Comparison of ENCODE assay signal across 9 mouse cellular contexts in genomic region chr8:46741991-46742690, GRCm38 (mm10). TPM values are rescaled to one million over a fixed set of nuclear protein-coding genes. Genes with fewer than 3 reads are reported as not detected.
DNase-seq lines count a peak whose midpoint lies in the region; ATAC-seq and TF ChIP-seq lines count a peak whose summit lies in the region.
"Had no signal": no experiment of that assay in that cellular context is flagged by ENCODE, and none has a peak within 500 bp of the region (broad histone marks: within the 10 kb centered on the region; RNA-seq: fewer than 3 reads in every experiment).

No protein-coding gene starts in this region.

- no peak for TF ChIP-seq POLR2A in MEL (IDR thresholded peaks at IDR 0.05; ENCODE audit: control insufficient read depth in 1 of 2, insufficient read depth in 1 of 2, low read depth in 1 of 2, low read length in 2 of 2, poor library complexity in 1 of 2)

- TF ChIP-seq RAD21 in MEL (IDR thresholded peaks at IDR 0.05; ENCODE audit: low read depth, low read length) = no peak

- no peaks in the 10 kb centered on the region for H3K9me3 ChIP-seq in heart, embryonic 12.5 days (replicated peaks)
- H3K9me3 ChIP-seq in MEL (replicated peaks; ENCODE audit: insufficient read depth, low read length) = no peaks in the 10 kb centered on the region
- no peaks in the 10 kb centered on the region for H3K9me3 ChIP-seq in forebrain, embryonic 16.5 days (ENCODE audit: control insufficient read depth, low read length)

- ATAC-seq in heart, embryonic 12.5 days (ENCODE audit: insufficient number of reproducible peaks, low FRiP score) = no peak
- no peak for ATAC-seq in forebrain, embryonic 16.5 days

- H3K9ac ChIP-seq in heart, embryonic 12.5 days = peak overlapping the region; percentile 98
- peak overlapping the region; percentile 68 for H3K9ac ChIP-seq in MEL (ENCODE audit: control insufficient read depth, low read depth, low read length, poor library complexity, severe bottlenecking)
- no peak overlapping the region for H3K9ac ChIP-seq in forebrain, embryonic 16.5 days (replicated peaks; ENCODE audit: low read depth, low read length)

- no peaks in the 10 kb centered on the region for H3K36me3 ChIP-seq in heart, embryonic 12.5 days
- H3K36me3 ChIP-seq in MEL (ENCODE audit: control insufficient read depth in 1 of 2, insufficient read depth in 2 of 2, low read length in 2 of 2) = peaks cover 0 to 37% of the 10 kb centered on the region in 2 experiments; a peak in 2 of 4 replicates
- no peaks in the 10 kb centered on the region for H3K36me3 ChIP-seq in forebrain, embryonic 16.5 days (ENCODE audit: control insufficient read depth, insufficient read depth)
- H3K36me3 ChIP-seq in macrophage (ENCODE audit: inconsistent target) = peaks cover 3% of the 10 kb centered on the region; the same call in 1 of the 2 replicates

- WGBS in heart, embryonic 12.5 days = 58% methylated on average over 8 of the region's 8 CpGs
- 66% methylated on average over 8 of the region's 8 CpGs for WGBS in forebrain, embryonic 16.5 days
- 11% methylated on average over 7 of the region's 8 CpGs for WGBS in macrophage (ENCODE audit: missing documents)

- peak overlapping the region; percentile 92 for H3K27ac ChIP-seq in heart, embryonic 12.5 days (ENCODE audit: poor library complexity, severe bottlenecking)
- H3K27ac ChIP-seq in MEL (ENCODE audit: control insufficient read depth, low read depth, low read length) (0 out of 2 replicates have a peak overlapping the region, but pooled peaks have one; percentile 97), macrophage (peak overlapping the region; percentile 94)
- no peak overlapping the region for H3K27ac ChIP-seq in forebrain, embryonic 16.5 days (ENCODE audit: low read length)

- peak overlapping the region; percentile 69 for H3K4me2 ChIP-seq in heart, embryonic 12.5 days
- H3K4me2 ChIP-seq in forebrain, embryonic 16.5 days (ENCODE audit: low read length) = peak overlapping the region; percentile 54

- no peak for DNase-seq in heart, adult 8-10 months (ENCODE audit: low spot score)
- no peak for DNase-seq in MEL (ENCODE audit: low read depth, low spot score)
- no peak for DNase-seq in spleen, postnatal 10 days (ENCODE audit: low spot score in 2 of 2)
- no peak for DNase-seq in urinary bladder, postnatal 14 days (ENCODE audit: low spot score)
- no peak for DNase-seq in natural killer cell, adult 2 months (ENCODE audit: low spot score in 2 of 2)

- no peak for TF ChIP-seq EP300 in MEL (IDR thresholded peaks at IDR 0.05; ENCODE audit: low read depth in 1 of 2, low read length in 2 of 2)

- TF ChIP-seq CTCF in MEL (IDR thresholded peaks at IDR 0.05 in 2 of 3, conservative IDR thresholded peaks at IDR 0.05 in 1 of 3; ENCODE audit: control insufficient read depth in 1 of 3, insufficient read depth in 1 of 3, low read depth in 2 of 3, low read length in 3 of 3, poor library complexity in 1 of 3, severe bottlenecking in 1 of 3) = no peak

- peak overlapping the region; percentile 86 for H3K4me3 ChIP-seq in heart, embryonic 12.5 days
- peak overlapping the region; percentile 89 to 98 for H3K4me3 ChIP-seq in MEL (ENCODE audit: control insufficient read depth in 1 of 2, insufficient read depth in 1 of 2, low read depth in 2 of 2, low read length in 2 of 2)
- peak overlapping the region; percentile 79 for H3K4me3 ChIP-seq in forebrain, embryonic 16.5 days (replicated peaks; ENCODE audit: low read length)
- H3K4me3 ChIP-seq in macrophage (ENCODE audit: inconsistent target) = peak overlapping the region; percentile 84

- H3K27me3 ChIP-seq in heart, embryonic 12.5 days (replicated peaks) = no peaks in the 10 kb centered on the region
- no peaks in the 10 kb centered on the region for H3K27me3 ChIP-seq in MEL (ENCODE audit: control insufficient read depth in 1 of 2, insufficient read depth in 2 of 2, low read length in 2 of 2)
- H3K27me3 ChIP-seq in forebrain, embryonic 16.5 days (replicated peaks; ENCODE audit: control insufficient read depth, insufficient read depth, low read length) = no peaks in the 10 kb centered on the region
- H3K27me3 ChIP-seq: Patski had no signal

- H3K79me2 ChIP-seq in MEL (ENCODE audit: control insufficient read depth, insufficient read depth, low read length, poor library complexity) (peaks cover 74% of the 10 kb centered on the region), macrophage (ENCODE audit: inconsistent target) (peaks cover 89% of the 10 kb centered on the region)

- H3K4me1 ChIP-seq in heart, embryonic 12.5 days (replicated peaks) = peaks cover 31% of the 10 kb centered on the region
- peaks cover 15 to 29% of the 10 kb centered on the region in 2 experiments for H3K4me1 ChIP-seq in MEL (ENCODE audit: control insufficient read depth in 1 of 2, insufficient read depth in 2 of 2, low read length in 2 of 2)
- H3K4me1 ChIP-seq in forebrain, embryonic 16.5 days (replicated peaks; ENCODE audit: control insufficient read depth, insufficient read depth, low read length) = peaks cover 8% of the 10 kb centered on the region

TF ChIP-seq in MEL, 35 proteins besides CTCF, POLR2A, EP300 and RAD21:
- TF ChIP-seq TBP (IDR thresholded peaks at IDR 0.05; ENCODE audit: low read depth, low read length) = 0 out of 2 replicates have a peak, but pooled peaks have one; percentile 16
- TF ChIP-seq MYC (IDR thresholded peaks at IDR 0.05; ENCODE audit: low read depth, low read length) = no peak

RNA-seq across cellular contexts. Expression of gene Irf2, which starts 2.6 kb away (rescaled TPM):
- 12.5 and 14.9 TPM in 2 replicates for polyA plus RNA-seq in heart, embryonic 12.5 days (2016; fragmentation: Nextera tagmentation; extraction: Ambion mirVana)
- total RNA-seq in heart, adult 8-10 months (2022) = 10 to 100 TPM; 26.0 to 34.6 (median 27.6) TPM
- total RNA-seq in MEL (2012; rRNA removed) = 4.9 and 5.1 TPM in 2 replicates
- polyA plus RNA-seq in MEL (2012; ENCODE audit: insufficient read depth in 1 of 2, insufficient read length in 2 of 2, low read depth in 1 of 2, low replicate concordance in 2 of 2, missing spikeins in 1 of 2) (10 to 100 TPM in 1 of 2 experiments, not detected in 1; 19.4 TPM), macrophage (2018) (57.1 to 103 TPM (median 64.5 TPM) in 3 replicates)
- 11.2 TPM in 2 replicates for polyA plus RNA-seq in forebrain, embryonic 16.5 days (2015; fragmentation: Nextera tagmentation; extraction: Ambion mirVana)
- total RNA-seq in macrophage (2018; cell fraction: chromatin; rRNA removed) = 100 to 1,000 TPM; 126 to 622 (median 474) TPM
- total RNA-seq in macrophage (2018; cell fraction: cytosol; rRNA removed) = 100 to 1,000 TPM in 7 of 26 experiments, 10 to 100 TPM in 19; 54.7 to 127 (median 84.0) TPM
- total RNA-seq in macrophage (2018; cell fraction: nucleus; rRNA removed) = 100 to 1,000 TPM in 22 of 26 experiments, 10 to 100 TPM in 4; 57.1 to 457 (median 191) TPM
